Mouse (Mus musculus): Measurements from ENCODE around the gene Pgls. TPM values are rescaled to one million over a fixed set of nuclear protein-coding genes. Genes with fewer than 3 reads are reported as not detected.
A peak's percentile ranks its signal among the peaks of the same experiment; 100 is the strongest.

Gene Pgls
- total and polyA plus RNA-seq, 2 experiments = 111 to 119 TPM

DNA sequence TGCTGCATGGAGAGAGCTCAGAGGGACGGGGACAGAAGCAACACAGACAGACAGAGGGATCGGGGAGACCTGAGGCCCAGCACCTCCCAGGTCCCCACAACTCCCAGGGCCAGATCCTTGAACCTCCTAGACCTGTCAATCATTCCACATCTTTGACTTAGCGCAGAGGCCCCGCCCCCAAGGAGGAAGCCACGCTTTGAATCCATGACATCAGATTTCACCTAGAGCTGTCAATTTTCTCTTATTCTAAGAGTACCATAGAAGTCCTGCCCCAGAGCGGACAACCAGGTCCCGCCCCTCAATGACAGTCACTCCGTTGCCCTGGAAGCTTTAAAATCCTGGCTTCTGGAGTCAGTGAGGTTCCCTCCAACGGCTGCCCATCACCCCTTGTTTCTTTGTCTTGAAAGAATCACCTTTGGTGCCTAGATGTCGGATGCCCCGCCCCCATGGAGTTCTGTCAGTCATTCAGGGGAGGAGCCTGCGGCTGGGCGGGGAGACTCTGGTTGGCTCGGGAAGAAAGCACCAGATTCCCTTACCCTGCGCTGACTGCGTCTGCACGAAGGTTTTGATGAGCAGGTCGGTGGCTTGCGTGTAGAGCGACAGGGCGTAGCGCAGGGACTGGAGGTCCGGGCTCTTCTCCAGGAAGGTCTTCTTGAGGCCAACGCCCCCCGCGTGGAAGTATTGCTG, 42.1 kb downstream of the Pgls start:
- 7% methylated on average over 26 of the region's 26 CpGs for WGBS
- H3K9ac ChIP-seq (ENCODE audit: low read depth, low read length) = no peak overlapping the region
- no peaks in the 10 kb centered on the region for H3K36me3 ChIP-seq (ENCODE audit: control insufficient read depth, insufficient read depth, low read length)
- no peak overlapping the region for H3K4me3 ChIP-seq (ENCODE audit: insufficient read depth, low read depth, low read length)
- TF ChIP-seq CTCF (IDR thresholded peaks at IDR 0.05; ENCODE audit: low read depth, low read length) = no peak
- TF ChIP-seq POLR2A (IDR thresholded peaks at IDR 0.05; ENCODE audit: extremely low read depth, insufficient read depth, low read length) = no peak
- no peaks in the 10 kb centered on the region for H3K79me2 ChIP-seq (ENCODE audit: control insufficient read depth, insufficient read depth, low read length)
- 0 out of 2 replicates have a peak, but pooled peaks cover 3% of the 10 kb centered on the region for H3K27me3 ChIP-seq (ENCODE audit: control insufficient read depth, insufficient read depth, low read length)
- no peak overlapping the region for H3K27ac ChIP-seq (replicated peaks; ENCODE audit: insufficient read depth, low read depth, low read length)
- DNase-seq (ENCODE audit: extremely low read depth, low read depth, low spot score) = peak; percentile 47
- no peaks in the 10 kb centered on the region for H3K4me1 ChIP-seq (ENCODE audit: control insufficient read depth, insufficient read depth, low read length)

DNA sequence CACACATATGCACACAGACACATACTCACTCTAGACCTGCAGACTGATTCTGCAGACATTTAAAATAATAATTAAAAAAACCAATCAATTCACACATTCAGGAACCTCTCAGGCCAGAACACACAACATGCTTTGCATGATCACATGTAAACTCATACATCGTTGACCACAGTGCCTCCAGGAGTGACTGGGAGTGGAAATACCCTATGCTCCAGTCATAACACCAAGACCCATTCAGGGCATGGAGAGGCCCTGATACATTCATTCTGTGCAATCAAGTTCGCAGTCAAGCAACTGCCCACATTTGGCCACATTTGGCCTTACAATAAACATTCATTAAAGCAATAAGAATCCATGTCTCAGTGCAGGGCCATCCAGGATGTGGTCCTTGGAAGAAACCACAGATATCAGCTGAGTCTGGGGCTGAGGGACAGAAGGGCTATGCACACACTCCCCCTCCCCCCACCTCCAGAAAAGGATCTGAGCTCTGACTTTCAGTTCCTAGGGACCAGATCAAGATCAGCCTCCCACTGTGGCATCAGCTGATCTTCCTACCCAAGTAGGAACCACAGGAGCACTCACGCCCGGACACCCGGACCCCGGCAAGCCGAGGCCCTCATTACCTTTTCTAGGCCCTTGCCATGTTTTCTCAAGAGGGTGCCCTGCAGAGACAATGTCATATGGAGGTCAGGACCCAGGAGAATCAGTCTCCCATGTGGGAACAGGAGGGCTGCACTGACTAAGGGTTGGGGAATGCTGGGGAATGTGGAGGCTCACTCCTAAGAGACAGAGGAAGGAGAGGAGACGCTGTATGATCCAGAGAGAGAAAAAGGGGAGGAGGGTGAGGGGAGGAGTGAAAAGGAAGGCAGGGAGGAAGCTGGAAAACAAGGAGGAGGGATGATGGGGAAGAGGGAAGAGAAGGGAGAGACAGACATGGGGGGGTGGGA, 45.4 kb downstream of the Pgls start:
- 0 out of 2 replicates have a peak, but pooled peaks cover 3% of the 10 kb centered on the region for H3K27me3 ChIP-seq (ENCODE audit: control insufficient read depth, insufficient read depth, low read length)
- WGBS = 69% methylated on average over 8 of the region's 8 CpGs

DNA sequence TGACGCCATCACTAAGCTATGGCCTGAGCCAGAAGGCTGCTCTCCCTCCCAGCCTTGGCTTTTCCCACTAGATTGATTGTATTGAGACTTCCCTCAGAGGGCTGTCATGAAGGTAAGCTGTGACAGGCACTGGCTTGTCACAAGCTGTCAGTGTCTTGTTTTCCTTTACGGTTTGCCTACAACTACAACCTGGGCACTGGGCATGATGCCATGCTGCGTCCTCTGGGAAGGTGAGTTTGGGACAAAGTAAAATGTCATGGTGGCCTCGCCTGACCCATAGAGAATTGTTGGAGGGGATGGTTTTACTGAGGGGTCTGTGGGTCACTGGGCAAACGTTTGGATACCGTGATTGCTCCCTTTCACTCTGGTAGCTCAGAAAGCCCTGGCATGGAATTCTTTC, 46.3 kb downstream of the Pgls start:
- no peaks in the 10 kb centered on the region for H3K79me2 ChIP-seq (ENCODE audit: control insufficient read depth, insufficient read depth, low read length)
- H3K4me3 ChIP-seq (ENCODE audit: insufficient read depth, low read depth, low read length) = no peak overlapping the region
- no peaks in the 10 kb centered on the region for H3K4me1 ChIP-seq (ENCODE audit: control insufficient read depth, insufficient read depth, low read length)
- no peak overlapping the region for H3K9ac ChIP-seq (ENCODE audit: low read depth, low read length)
- H3K36me3 ChIP-seq (ENCODE audit: control insufficient read depth, insufficient read depth, low read length) = no peaks in the 10 kb centered on the region
- TF ChIP-seq CTCF (IDR thresholded peaks at IDR 0.05; ENCODE audit: low read depth, low read length) (no peak), POLR2A (IDR thresholded peaks at IDR 0.05; ENCODE audit: extremely low read depth, insufficient read depth, low read length) (no peak)
- no peak for DNase-seq (ENCODE audit: extremely low read depth, low read depth, low spot score)
- H3K27me3 ChIP-seq (ENCODE audit: control insufficient read depth, insufficient read depth, low read length) = 0 out of 2 replicates have a peak, but pooled peaks cover 3% of the 10 kb centered on the region
- no peak overlapping the region for H3K27ac ChIP-seq (replicated peaks; ENCODE audit: insufficient read depth, low read depth, low read length)
- WGBS = 65% methylated on average over 6 of the region's 6 CpGs

More for the DNA sequence above, 45.4 kb downstream of the Pgls start:
- Histone ChIP-seq H3K36me3 (ENCODE audit: control insufficient read depth, insufficient read depth, low read length) (no peaks in the 10 kb centered on the region), H3K4me3 (ENCODE audit: insufficient read depth, low read depth, low read length) (no peak overlapping the region), H3K4me1 (ENCODE audit: control insufficient read depth, insufficient read depth, low read length) (no peaks in the 10 kb centered on the region), H3K9ac (ENCODE audit: low read depth, low read length) (no peak overlapping the region), H3K79me2 (ENCODE audit: control insufficient read depth, insufficient read depth, low read length) (no peaks in the 10 kb centered on the region), H3K27ac (replicated peaks; ENCODE audit: insufficient read depth, low read depth, low read length) (no peak overlapping the region)
- no peak for DNase-seq (ENCODE audit: extremely low read depth, low read depth, low spot score)
- TF ChIP-seq POLR2A (IDR thresholded peaks at IDR 0.05; ENCODE audit: extremely low read depth, insufficient read depth, low read length) = no peak
- no peak for TF ChIP-seq CTCF (IDR thresholded peaks at IDR 0.05; ENCODE audit: low read depth, low read length)

DNA sequence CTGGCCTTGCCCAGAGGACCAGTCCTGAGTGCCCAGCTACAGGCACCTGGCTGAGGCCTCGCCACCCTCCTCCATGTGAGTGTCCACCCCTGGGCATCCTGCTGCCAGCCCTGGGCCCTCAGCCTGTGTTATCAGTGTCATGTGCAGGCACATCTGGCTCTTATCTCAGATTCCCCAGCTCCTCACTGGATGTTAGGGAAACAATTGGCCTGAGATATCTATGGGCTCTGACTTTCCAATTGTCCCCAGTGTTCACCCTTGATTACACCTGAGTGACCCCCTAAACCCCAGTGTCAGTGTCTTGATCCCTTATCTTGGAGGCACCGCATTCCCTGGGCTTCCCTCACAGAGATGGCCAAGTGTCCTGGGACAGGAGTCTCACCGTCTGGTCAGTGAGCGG, 47.3 kb downstream of the Pgls start:
- Histone ChIP-seq H3K4me1 (ENCODE audit: control insufficient read depth, insufficient read depth, low read length) (no peaks in the 10 kb centered on the region), H3K79me2 (ENCODE audit: control insufficient read depth, insufficient read depth, low read length) (no peaks in the 10 kb centered on the region), H3K27me3 (ENCODE audit: control insufficient read depth, insufficient read depth, low read length) (no peaks in the 10 kb centered on the region), H3K36me3 (ENCODE audit: control insufficient read depth, insufficient read depth, low read length) (no peaks in the 10 kb centered on the region), H3K27ac (replicated peaks; ENCODE audit: insufficient read depth, low read depth, low read length) (no peak overlapping the region), H3K9ac (ENCODE audit: low read depth, low read length) (no peak overlapping the region), H3K4me3 (ENCODE audit: insufficient read depth, low read depth, low read length) (no peak overlapping the region)
- no peak for TF ChIP-seq POLR2A (IDR thresholded peaks at IDR 0.05; ENCODE audit: extremely low read depth, insufficient read depth, low read length)
- TF ChIP-seq CTCF (IDR thresholded peaks at IDR 0.05; ENCODE audit: low read depth, low read length) = no peak
- WGBS = 76% methylated on average over 4 of the region's 4 CpGs
- no peak for DNase-seq (ENCODE audit: extremely low read depth, low read depth, low spot score)

DNA sequence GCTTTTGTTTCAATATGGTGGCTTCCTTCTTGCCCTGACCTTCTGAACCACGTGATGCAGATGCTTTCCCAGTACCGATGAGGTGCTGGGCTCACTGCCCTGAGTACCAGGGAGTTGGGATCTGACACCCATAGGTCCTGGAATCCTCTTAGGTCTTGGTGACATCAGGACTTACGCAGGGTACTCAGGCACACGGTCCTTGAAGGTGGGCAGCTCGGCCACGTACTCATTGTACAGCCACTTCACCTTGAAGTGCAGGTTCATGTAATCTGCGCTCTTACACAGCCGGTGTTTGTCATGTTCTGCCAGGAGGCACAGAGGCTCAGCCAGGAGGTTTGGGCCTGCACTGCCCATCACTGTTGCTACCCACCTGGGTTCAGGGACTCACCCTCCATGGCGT, 53.5 kb downstream of the Pgls start:
- Histone ChIP-seq H3K27me3 (ENCODE audit: control insufficient read depth, insufficient read depth, low read length) (no peaks in the 10 kb centered on the region), H3K4me3 (ENCODE audit: insufficient read depth, low read depth, low read length) (no peak overlapping the region), H3K79me2 (ENCODE audit: control insufficient read depth, insufficient read depth, low read length) (no peaks in the 10 kb centered on the region), H3K36me3 (ENCODE audit: control insufficient read depth, insufficient read depth, low read length) (no peaks in the 10 kb centered on the region), H3K9ac (ENCODE audit: low read depth, low read length) (no peak overlapping the region), H3K27ac (replicated peaks; ENCODE audit: insufficient read depth, low read depth, low read length) (no peak overlapping the region), H3K4me1 (ENCODE audit: control insufficient read depth, insufficient read depth, low read length) (no peaks in the 10 kb centered on the region)
- TF ChIP-seq POLR2A (IDR thresholded peaks at IDR 0.05; ENCODE audit: extremely low read depth, insufficient read depth, low read length) (no peak), CTCF (IDR thresholded peaks at IDR 0.05; ENCODE audit: low read depth, low read length) (no peak)
- 85% methylated on average over 9 of the region's 9 CpGs for WGBS
- no peak for DNase-seq (ENCODE audit: extremely low read depth, low read depth, low spot score)

Other genes with a start within 250 kb of the Pgls start
- gene Use1, start 225.3 kb upstream of the Pgls start, total RNA-seq (2014; rRNA removed) = 76.6 and 82.2 TPM in 2 replicates
- 60.2 and 69.9 TPM in 2 replicates for gene Use1, start 225.3 kb upstream of the Pgls start, polyA plus RNA-seq (2012; rRNA removed)
- 8.0 and 8.1 TPM in 2 replicates for gene Ocel1, start 220.9 kb upstream of the Pgls start, total RNA-seq (2014; rRNA removed)
- gene Ocel1, start 220.9 kb upstream of the Pgls start, polyA plus RNA-seq (2012; rRNA removed) = 9.2 and 17.1 TPM in 2 replicates
- gene Nr2f6, start 210.2 kb upstream of the Pgls start, total RNA-seq (2014; rRNA removed) = 73.9 and 117 TPM in 2 replicates
- 319 and 341 TPM in 2 replicates for gene Nr2f6, start 210.2 kb upstream of the Pgls start, polyA plus RNA-seq (2012; rRNA removed)
- gene Ushbp1, start 196.4 kb upstream of the Pgls start, total RNA-seq (2014; rRNA removed) = 7.9 and 9.7 TPM in 2 replicates
- gene Ushbp1, start 196.4 kb upstream of the Pgls start, polyA plus RNA-seq (2012; rRNA removed) = 7.9 and 13.6 TPM in 2 replicates
- 42.7 and 44.8 TPM in 2 replicates for gene Babam1, start 195.3 kb upstream of the Pgls start, total RNA-seq (2014; rRNA removed)
- gene Babam1, start 195.3 kb upstream of the Pgls start, polyA plus RNA-seq (2012; rRNA removed) = 98.5 and 106 TPM in 2 replicates
- 0.09 and 0.34 TPM in 2 replicates for gene Ankle1, start 186.2 kb upstream of the Pgls start, total RNA-seq (2014; rRNA removed)
- 0.11 and 0.22 TPM in 2 replicates for gene Ankle1, start 186.2 kb upstream of the Pgls start, polyA plus RNA-seq (2012; rRNA removed)
- 3.1 and 5.0 TPM in 2 replicates for gene Abhd8, start 128.5 kb upstream of the Pgls start, total RNA-seq (2014; rRNA removed)
- 6.7 and 11.7 TPM in 2 replicates for gene Abhd8, start 128.5 kb upstream of the Pgls start, polyA plus RNA-seq (2012; rRNA removed)
- 35.1 and 48.2 TPM in 2 replicates for gene Mrpl34, start 127.2 kb upstream of the Pgls start, total RNA-seq (2014; rRNA removed)
- 104 and 123 TPM in 2 replicates for gene Mrpl34, start 127.2 kb upstream of the Pgls start, polyA plus RNA-seq (2012; rRNA removed)
- 7.7 and 8.3 TPM in 2 replicates for gene Dda1, start 123.0 kb upstream of the Pgls start, total RNA-seq (2014; rRNA removed)
- 32.5 and 34.1 TPM in 2 replicates for gene Dda1, start 123.0 kb upstream of the Pgls start, polyA plus RNA-seq (2012; rRNA removed)
- 2.3 and 3.8 TPM in 2 replicates for gene Ano8, start 106.2 kb upstream of the Pgls start, total RNA-seq (2014; rRNA removed)
- gene Ano8, start 106.2 kb upstream of the Pgls start, polyA plus RNA-seq (2012; rRNA removed) = 3.7 and 5.2 TPM in 2 replicates
- 11.6 and 12.7 TPM in 2 replicates for gene Gtpbp3, start 104.1 kb upstream of the Pgls start, total RNA-seq (2014; rRNA removed)
- 12.9 and 15.5 TPM in 2 replicates for gene Gtpbp3, start 104.1 kb upstream of the Pgls start, polyA plus RNA-seq (2012; rRNA removed)
- gene Plvap, start 80.4 kb upstream of the Pgls start, total RNA-seq (2014; rRNA removed) = 15.3 and 22.8 TPM in 2 replicates
- gene Plvap, start 80.4 kb upstream of the Pgls start, polyA plus RNA-seq (2012; rRNA removed) = 128 and 132 TPM in 2 replicates
- not detected in 2 replicates for gene Ccdc194, start 66.5 kb upstream of the Pgls start, total RNA-seq (2014; rRNA removed)
- 0.05 TPM in 1 of 2 replicates, not detected in the other for gene Ccdc194, start 66.5 kb upstream of the Pgls start, polyA plus RNA-seq (2012; rRNA removed)
- gene Bst2, start 54.7 kb upstream of the Pgls start, total RNA-seq (2014; rRNA removed) = 603 and 678 TPM in 2 replicates
- gene Bst2, start 54.7 kb upstream of the Pgls start, polyA plus RNA-seq (2012; rRNA removed) = 798 and 871 TPM in 2 replicates
- 98.9 and 105 TPM in 2 replicates for gene Mvb12a, start 49.3 kb upstream of the Pgls start, total RNA-seq (2014; rRNA removed)
- 164 and 165 TPM in 2 replicates for gene Mvb12a, start 49.3 kb upstream of the Pgls start, polyA plus RNA-seq (2012; rRNA removed)
- 0.46 and 0.47 TPM in 2 replicates for gene Tmem221, start 33.3 kb upstream of the Pgls start, total RNA-seq (2014; rRNA removed)
- gene Tmem221, start 33.3 kb upstream of the Pgls start, polyA plus RNA-seq (2012; rRNA removed) = 0.14 and 0.55 TPM in 2 replicates
- not detected in 2 replicates for gene Nxnl1, start 25.6 kb upstream of the Pgls start, total RNA-seq (2014; rRNA removed)
- gene Nxnl1, start 25.6 kb upstream of the Pgls start, polyA plus RNA-seq (2012; rRNA removed) = not detected in 2 replicates
- 6.8 and 7.2 TPM in 2 replicates for gene Slc27a1, start 23.3 kb upstream of the Pgls start, total RNA-seq (2014; rRNA removed)
- 12.5 and 15.7 TPM in 2 replicates for gene Slc27a1, start 23.3 kb upstream of the Pgls start, polyA plus RNA-seq (2012; rRNA removed)
- 0.92 and 1.3 TPM in 2 replicates for gene Fam129c, start 5.5 kb downstream of the Pgls start, total RNA-seq (2014; rRNA removed)
- 0.73 and 2.1 TPM in 2 replicates for gene Fam129c, start 5.5 kb downstream of the Pgls start, polyA plus RNA-seq (2012; rRNA removed)
- 43.2 and 55.0 TPM in 2 replicates for gene Colgalt1, start 18.8 kb downstream of the Pgls start, total RNA-seq (2014; rRNA removed)
- 65.3 and 77.3 TPM in 2 replicates for gene Colgalt1, start 18.8 kb downstream of the Pgls start, polyA plus RNA-seq (2012; rRNA removed)
- 0.09 and 0.20 TPM in 2 replicates for gene Unc13a, start 79.6 kb downstream of the Pgls start, total RNA-seq (2014; rRNA removed)
- 0.15 and 0.72 TPM in 2 replicates for gene Unc13a, start 79.6 kb downstream of the Pgls start, polyA plus RNA-seq (2012; rRNA removed)
- 4.0 and 4.6 TPM in 2 replicates for gene Jak3, start 84.1 kb downstream of the Pgls start, total RNA-seq (2014; rRNA removed)
- 5.7 and 7.9 TPM in 2 replicates for gene Jak3, start 84.1 kb downstream of the Pgls start, polyA plus RNA-seq (2012; rRNA removed)
- gene Insl3, start 97.0 kb downstream of the Pgls start, total RNA-seq (2014; rRNA removed) = 0.74 and 1.1 TPM in 2 replicates
- 4.9 and 8.2 TPM in 2 replicates for gene Insl3, start 97.0 kb downstream of the Pgls start, polyA plus RNA-seq (2012; rRNA removed)
- gene B3gnt3, start 109.6 kb downstream of the Pgls start, total RNA-seq (2014; rRNA removed) = 0.92 and 1.3 TPM in 2 replicates
- gene B3gnt3, start 109.6 kb downstream of the Pgls start, polyA plus RNA-seq (2012; rRNA removed) = 1.5 and 2.6 TPM in 2 replicates
- gene Fcho1, start 133.5 kb downstream of the Pgls start, total RNA-seq (2014; rRNA removed) = 0.18 and 0.87 TPM in 2 replicates
- gene Fcho1, start 133.5 kb downstream of the Pgls start, polyA plus RNA-seq (2012; rRNA removed) = 0.44 and 2.8 TPM in 2 replicates

Measured in liver, adult 2 months (tissue).